Mouse (Mus musculus) lung, adult 2 months (tissue): ENCODE results near the gene Vti1a.

Experiments used
- CTCF ChIP-seq: fragments of 200-500 bp; IDR thresholded peaks from 2 replicates; pipeline ENCODE4 v1.5.1; 2011; ENCODE audit warnings: mild to moderate bottlenecking, low read length, control low read depth; ENCODE audit not compliant: insufficient read depth
- POLR2A ChIP-seq: fragments of 200-500 bp; IDR thresholded peaks from 2 replicates; pipeline ENCODE4 v1.6.1; 2011; ENCODE audit warnings: low read depth, mild to moderate bottlenecking, control low read depth, low read length, borderline replicate concordance; ENCODE audit errors: extremely low read depth

- TF ChIP-seq POLR2A = no peak
- no peak for TF ChIP-seq CTCF
These were observed 273.1 kb downstream of the Vti1a start for GRCm38 (mm10) chr19:55588948-55589896.
